Mouse (Mus musculus): Measurements from ENCODE around the gene Slmap.
A peak's percentile ranks its signal among the peaks of the same experiment; 100 is the strongest.
"Not testable (repeated sequence)": the region's sequence is repeated elsewhere in the genome, so short reads cannot be mapped to it uniquely, and the experiment has no call there.

The Slmap gene

DNA sequence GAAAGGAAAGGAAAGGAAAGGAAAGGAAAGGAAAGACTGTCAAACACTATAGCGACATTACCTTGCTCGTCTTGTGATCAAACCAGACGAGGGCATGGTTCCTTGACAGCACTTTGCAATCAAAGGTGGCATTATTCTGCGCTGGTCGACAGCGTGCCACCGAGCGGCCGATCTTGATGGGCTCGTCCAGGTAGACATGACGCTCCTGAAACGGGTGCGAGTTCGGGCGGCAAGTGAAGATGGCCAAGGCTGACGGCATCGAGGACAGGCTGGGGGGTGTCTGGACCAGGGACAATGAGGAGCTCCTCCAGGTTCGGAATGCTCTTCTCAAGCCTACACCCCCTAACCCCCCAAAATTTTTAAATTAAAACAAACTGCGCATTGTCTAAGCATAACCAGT lies 1.5 kb downstream of the Slmap start:
- peak; percentile 15 for DNase-seq (ENCODE audit: low read depth, low spot score)

DNA sequence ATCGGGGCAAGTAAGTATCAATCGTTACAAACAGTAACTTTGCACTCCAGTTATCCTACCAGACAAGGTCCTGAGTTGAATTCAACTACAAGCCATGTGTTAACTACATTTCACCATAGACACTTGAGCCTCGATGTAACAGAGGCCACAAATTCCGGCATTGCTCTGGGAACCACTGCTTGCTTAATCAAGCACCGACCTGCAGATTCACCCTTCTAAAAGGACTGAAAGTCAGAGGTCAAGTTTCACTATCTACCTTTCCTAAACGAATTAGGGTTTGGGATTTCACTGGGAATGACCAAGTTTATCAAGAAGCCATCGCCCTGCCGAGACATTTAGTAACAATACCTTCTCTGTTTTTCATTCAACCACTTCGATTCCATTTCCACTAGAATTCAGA lies 2.0 kb downstream of the Slmap start:
- no peak for DNase-seq (ENCODE audit: low read depth, low spot score)

DNA sequence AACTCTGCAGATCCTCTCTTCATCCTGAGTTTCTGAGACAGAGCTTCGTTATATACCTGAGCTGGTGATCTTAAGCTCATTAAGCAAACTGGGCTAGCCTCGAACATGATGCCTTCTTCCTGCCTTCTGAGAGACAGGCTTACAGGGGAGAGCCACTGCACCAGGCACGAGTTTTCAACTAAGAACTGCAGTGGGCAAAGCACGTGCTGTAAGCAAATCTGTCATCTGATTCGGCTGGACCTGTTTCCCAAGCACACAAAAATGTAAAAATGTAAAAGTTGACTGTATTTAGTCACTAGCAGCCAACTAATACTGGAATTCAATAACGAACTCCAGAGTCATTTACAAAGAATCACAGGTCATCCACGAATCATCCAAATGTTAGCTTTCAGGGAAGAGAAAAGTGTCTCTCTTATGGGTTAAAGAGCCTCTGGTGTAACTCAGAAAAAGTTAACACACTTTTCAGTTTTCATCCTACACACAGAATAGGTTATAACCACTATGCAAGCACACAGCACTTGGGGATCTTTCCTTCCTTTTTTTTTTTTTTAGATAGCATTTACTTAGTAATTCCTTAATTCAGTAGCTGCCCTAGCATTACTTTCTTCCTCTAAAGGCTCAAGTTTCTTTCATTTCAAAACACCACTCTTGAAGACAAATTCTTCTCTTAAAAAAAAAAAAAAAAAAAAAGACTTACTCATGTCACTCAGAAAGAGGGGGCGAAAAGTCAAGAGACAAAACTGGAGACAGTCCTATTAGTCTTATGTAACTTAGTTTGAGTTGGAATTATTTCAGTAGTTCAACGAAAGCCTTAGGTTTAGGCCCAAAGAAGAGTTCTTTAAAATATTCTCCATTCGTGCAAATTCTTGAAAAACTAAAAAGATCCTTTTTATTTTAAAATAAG lies 3.1 kb downstream of the Slmap start:
- no peak for DNase-seq (ENCODE audit: low read depth, low spot score)

DNA sequence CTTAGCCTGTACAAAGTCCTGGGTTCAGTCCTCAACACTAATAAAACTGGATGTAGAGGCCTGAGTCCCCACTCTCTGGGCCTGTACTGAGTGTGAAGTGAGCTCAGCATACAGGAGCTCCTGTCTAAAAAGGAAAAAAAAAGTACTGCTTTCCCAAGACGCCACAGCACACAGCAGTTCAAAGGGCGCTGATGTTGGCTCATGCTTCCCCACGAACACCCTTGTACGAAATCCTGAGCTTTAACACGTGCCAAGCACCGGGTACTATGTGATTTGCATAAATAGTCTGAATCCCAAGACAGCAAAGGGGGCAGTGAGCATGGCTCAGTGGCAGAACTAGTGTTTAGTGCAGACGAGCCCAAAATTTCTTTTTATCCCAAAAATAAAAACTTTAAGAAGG lies 4.4 kb downstream of the Slmap start:
- DNase-seq (ENCODE audit: low read depth, low spot score): no peak

DNA sequence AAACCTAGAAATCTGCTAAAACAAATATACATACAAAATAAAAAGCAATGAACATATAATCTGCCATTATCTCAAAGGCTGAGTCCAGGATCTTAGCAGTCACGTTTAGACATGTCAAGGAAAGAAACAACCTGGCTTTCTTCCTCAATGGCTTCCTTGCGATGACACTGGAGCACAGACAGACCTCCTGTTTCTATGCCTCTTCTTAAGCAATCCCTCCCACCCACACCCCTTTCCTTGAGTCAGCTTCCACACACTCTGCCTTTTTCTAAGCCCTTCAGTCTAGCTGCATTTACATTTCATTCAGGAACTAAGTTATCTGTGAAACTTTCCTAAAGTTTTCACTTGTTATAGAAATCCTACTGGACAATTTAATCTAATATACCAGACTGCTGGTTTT lies 6.4 kb downstream of the Slmap start:
- no peak for DNase-seq (ENCODE audit: low read depth, low spot score)

DNA sequence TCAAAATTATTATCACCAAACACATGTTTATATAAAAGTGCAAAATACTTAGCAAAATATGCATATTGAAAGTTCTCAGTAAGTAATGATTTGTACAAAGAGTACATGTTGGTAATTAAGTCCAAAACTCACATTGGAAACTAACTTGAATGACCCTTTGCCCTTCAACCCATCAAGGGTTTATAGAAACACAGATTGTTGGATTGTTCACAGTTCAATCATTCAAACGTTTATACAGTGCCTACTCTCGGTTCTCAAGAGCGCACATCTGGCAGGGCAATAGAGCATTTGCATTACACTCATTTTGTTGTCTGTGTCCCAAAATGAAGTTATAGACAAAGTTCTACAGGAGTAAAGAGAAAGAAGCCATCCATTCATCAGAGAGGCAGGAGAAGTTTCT lies 8.8 kb downstream of the Slmap start:
- DNase-seq (ENCODE audit: low read depth, low spot score): no peak

DNA sequence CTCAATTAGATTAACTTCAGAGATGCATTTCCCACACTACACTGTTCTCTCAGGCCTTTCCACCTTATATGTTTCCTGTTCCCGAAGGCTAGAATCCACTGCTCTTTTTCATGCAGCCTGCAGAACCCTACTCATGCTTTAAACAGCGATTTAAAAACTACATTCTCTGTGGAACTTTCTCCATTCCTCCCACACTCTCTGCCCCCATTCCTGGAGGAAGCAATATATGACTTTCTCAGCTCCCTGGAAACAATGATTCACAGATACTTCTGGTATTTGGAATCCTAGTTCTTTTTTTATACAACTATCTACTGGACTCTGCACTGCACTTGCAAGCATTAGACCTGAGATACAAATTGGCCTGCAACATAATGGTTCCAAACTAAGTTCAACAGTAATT lies 11.6 kb downstream of the Slmap start:
- no peak for DNase-seq (ENCODE audit: low read depth, low spot score)

DNA sequence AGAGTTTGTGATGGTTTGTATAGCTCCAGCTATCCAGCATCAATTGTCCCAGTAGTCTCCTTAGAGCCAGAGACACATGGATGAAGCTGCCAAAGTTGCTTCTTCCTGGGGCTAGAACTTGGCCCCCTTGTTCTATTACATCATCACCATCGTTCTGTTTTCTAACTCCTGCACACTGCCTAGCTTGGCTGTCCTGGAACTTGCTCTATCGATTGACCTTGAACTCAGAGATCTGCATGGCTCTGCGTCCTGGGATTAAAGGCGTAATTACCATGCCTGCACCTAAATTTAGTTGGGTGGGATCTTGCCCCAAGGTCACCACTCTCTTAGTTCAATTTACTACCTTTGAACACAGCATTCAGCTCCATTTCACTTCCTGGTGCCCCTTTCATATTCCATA lies 14.9 kb downstream of the Slmap start:
- no peak for DNase-seq (ENCODE audit: low read depth, low spot score)

DNA sequence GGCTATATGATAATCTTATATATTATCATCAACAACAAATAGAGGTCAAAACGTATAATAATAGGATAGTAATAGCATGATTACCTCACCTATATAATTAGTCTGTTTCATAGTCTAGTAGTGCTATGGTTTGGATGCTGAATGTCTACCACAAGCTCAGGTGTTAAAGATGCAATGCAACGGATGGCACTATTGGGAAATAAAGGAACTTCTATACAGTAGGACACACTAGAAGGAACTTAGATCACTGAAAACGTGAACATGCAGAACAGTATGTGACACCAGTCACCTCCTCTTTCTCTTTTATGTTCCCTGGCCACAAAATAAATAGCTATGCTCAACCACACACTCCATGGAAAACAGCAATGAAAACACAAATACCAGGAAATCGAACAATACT lies 16.9 kb downstream of the Slmap start:
- no peak for DNase-seq (ENCODE audit: low read depth, low spot score)

DNA sequence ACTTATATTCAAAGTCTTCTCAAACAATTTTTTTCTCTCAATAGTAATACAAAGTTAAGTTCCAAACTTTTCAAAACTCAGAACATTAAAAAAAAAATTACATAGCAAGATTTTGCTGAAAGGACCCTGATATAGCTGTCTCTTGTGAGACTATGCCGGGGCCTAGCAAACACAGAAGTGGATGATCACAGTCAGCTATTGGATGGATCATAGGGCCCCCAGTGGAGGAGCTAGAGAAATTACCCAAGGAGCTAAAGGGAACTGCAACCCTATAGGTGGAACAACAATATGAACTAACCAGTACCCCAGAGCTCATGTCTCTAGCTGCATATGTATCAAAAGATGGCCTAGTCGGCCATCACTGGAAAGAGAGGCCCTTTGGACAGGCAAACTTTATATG lies 18.5 kb downstream of the Slmap start:
- not testable (repeated sequence) for DNase-seq (ENCODE audit: low read depth, low spot score)

DNA sequence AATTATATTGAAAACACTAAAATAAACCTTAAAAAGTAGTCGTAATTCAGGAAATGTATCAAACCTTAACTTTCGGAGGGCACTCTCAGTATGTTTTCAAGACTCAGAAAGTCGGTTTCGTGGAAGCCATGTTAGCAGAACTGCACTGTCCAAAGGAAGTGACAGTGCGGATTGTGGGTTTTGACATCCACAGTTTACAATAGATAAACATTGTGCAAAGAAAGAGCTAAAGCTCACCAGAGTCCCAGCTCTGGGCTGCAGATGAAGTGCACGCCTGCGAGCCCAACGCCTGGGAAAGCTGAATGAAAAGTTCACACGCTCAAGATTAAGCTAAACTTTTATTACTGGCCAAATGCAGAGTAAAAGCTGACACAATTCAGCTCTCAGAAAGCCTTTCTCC lies 18.9 kb downstream of the Slmap start:
- DNase-seq (ENCODE audit: low read depth, low spot score): no peak

DNA sequence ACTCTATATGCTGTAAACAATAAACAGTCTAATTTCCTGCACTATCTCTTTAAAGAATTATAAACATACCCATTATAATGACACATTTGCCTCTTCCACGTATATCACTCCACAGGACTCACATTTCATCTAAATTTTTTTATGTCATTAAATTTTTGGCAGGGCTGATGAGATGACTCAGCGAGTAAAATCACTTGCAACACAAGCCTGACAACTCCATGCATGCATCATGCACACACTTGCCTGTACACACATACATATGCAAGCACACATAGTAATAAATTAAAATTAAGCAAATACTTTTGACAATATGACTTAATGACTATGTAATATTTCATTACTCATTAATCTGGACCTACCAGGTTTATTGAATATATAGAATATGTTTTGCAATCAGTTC lies 24.2 kb downstream of the Slmap start:
- DNase-seq (ENCODE audit: low read depth, low spot score): no peak

DNA sequence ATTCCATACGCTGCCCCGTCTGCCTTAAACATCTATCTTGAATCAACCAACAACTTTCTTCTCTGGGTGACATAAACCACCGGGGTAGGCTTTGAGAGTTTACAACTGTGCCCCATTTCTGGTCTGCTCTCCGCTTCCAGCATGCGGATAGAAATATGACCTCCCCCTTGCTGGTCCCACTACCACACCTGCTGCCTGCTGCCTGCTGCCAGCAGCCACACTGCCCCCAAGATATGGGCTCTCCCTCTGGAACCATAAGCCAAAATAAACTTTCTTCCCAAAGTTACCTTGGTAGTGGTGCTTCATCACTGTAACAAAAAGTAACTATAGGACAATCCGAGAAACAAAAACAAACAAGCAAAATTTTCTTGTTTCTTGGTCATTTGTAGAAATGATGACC lies 26.6 kb downstream of the Slmap start:
- DNase-seq (ENCODE audit: low read depth, low spot score): no peak

DNA sequence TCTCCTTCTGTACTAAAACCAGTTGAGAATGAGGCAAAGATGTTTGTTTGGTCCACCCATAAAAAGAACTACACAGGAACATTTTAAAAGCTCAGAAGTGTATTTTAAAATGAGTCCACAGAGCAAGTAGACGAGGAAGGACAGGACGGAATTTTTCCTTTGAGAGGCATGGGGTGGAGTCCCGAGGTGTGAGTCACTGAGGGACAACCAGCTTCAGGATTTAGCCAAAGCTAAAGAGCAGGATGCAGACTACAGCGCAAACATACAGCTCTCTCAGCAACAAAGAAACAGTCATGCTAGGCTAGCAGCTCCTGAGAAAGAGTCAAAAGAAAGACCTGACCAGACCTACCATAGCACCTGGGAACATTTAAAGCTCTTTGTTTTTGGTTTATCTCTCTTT lies 27.4 kb downstream of the Slmap start:
- DNase-seq (ENCODE audit: low read depth, low spot score): no peak

DNA sequence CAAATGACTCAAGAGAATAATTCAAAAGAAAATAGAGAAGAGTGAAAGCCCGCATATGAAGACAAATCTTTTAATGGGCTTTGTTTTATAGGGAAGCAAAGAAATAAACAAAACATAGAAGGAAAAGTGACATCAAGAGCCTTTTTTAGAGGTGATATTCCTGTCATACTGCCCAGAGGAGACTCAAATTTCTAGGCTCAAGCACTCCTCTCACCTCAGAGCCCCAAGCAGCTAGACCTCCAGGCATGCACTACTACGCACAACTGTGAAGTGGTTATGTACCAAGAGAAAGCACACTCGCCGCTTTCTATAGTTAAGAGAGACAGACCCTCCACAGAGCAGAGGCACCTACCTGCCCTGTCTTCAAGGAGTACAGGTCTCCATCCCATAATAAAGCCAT lies 30.2 kb downstream of the Slmap start:
- DNase-seq (ENCODE audit: low read depth, low spot score): no peak

DNA sequence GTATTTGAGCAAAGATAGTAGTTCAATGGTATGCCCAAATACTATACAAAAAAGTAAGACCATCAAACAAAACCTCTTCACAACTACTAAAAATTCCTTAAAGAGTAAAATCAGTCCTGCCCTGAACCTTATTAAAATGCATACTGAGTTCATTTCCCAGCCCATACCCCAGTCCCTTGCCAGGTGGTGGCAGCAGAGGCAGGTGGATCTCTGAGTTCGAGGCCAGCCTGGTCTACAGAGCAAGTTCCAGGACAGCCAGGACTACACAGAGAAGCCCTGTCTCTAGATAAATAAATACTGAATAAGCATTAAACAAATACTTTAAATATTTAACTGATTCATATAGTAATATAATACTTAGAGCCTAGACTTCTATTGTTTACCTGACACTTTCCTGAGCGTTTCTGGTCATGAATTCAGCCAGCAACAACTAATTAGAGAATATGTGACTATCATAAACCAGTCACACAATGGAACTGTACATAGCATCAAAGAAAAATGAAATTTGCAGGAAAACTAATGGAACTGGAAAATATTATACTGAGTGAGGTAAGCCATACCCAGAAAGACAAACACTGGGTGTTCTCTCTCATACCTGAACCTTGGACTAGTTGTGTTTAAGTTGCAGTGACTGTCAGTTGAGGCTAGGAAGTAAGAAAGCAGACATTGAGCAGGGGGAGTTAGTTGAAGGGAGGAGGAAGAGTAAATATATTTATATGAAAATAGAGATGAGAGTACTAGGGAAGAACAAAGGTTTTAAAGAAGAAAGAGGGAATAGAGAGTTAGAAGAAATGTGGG lies 34.4 kb downstream of the Slmap start:
- no peak for DNase-seq (ENCODE audit: low read depth, low spot score)

DNA sequence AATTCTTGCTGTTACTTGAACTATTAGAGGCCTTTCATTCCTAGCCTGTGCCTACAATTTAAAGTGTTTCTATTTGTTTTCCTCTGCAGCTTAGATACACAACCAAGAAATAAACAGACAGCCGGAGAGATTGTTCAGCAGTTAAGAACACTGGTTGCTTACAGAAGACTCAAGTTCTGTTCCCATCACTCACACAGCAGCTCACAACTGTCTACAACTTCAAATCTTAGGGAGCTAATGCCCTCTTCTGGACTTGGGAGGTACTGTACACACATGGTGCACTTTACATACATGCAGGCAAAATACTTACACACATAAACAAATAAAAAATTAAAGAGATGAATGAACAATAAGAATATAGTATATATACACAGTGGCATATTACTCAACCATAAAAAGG lies 39.7 kb downstream of the Slmap start:
- no peak for DNase-seq (ENCODE audit: low read depth, low spot score)

DNA sequence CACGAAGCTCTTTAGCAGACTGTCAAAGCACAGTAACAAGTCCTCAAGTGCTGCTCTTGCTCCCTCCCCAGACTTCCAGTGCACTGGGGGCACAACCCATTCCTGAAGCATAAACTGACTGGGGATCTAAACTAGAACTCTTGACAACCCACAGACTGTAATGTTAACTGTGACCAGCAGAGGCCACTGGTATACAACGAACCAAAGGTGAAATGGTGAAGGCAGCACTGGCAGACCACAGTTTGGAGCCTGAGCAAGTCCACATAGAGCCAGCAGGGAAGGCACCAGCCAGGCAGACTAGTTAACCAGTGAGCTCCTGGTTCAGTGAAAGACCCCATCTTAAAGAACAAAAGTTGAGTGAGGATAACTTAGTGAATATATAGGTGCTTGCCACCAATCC lies 43.6 kb downstream of the Slmap start:
- DNase-seq (ENCODE audit: low read depth, low spot score): peak; percentile 70

DNA sequence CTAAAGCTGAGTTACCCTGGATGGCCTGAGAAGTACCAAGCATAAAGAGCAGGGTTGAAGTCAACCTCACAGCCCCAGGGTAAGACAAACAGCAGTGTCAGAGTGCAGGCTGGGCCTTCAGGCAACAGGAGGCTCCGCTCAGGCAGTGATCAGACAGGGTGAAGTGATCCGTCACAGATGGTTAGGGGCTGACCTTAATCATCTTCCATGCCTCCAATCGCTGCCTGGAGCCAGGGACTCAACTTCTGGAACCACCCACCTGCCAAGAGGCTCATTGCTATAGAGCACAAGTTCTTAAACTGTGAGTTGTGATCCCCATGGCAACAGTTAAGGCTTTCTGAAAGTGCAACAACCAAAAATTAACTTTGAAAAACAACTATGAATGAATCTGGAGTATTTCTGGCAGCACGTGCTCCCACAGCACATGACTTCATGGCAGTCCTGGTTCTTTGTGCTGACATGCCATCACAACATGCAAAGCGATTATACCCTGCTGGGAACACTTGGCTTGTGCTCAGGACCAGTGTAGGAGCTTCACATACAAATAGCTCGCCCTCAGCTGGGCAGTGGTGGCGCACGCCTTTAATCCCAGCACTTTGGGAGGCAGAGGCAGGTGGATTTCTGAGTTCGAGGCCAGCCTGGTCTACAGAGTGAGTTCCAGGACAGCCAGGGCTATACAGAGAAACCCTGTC lies 46.3 kb downstream of the Slmap start:
- DNase-seq (ENCODE audit: low read depth, low spot score): no peak

DNA sequence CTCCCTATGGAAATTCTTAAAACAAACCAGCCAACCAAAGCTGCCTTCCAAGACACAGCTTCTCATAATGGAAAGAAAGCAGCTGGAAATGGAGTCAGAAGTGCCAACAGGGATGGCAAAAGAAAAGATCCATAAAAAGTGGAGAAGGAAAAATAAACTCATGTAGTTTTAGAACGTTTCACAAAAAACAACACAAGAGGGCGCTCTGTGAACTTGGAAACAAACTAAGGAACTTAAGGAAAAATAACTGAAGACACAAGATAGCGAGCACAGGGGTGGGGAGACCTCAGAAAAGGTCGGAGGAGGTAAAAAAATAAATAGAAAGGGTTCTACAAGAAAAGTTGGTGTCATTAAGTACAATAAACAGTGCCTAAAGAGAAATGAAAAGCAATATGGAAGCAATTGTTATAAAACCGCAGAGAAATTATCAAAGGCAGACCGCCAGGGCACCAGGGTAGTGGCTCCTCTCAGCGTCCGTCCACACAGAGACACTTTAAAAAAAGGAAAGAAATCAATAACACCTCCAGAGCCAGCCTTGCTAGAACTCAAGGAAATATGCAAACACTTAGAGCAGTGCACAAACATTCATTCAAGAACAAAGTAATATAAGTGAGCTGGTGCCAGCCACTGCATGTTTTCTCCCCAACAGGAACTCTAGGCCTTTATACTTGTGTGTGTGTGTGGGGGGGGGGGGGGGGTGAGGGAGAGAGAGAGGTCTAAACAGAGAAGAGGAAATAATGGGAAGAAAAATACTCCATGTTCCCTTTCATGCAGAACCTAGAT lies 48.1 kb downstream of the Slmap start:
- peak; percentile 14 for DNase-seq (ENCODE audit: low read depth, low spot score)

DNA sequence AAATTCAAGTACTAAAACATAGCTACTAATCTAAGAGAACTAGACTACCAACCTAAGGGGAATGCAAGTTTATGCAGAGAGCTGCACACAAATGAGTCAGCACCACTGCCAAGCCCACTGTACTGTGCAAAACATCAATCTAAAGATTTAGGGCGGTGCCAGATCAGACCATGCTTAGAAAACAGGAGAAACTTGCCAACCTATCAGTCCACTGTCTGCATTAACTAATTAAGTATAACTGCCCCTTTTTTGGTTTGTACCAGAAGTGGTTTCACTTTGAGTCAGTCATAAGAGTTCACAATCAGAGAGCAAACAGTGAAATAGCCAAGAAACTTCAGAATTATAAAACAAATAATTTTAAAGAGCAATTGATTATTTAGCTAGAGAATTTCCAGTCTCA lies 53.3 kb downstream of the Slmap start:
- no peak for DNase-seq (ENCODE audit: low read depth, low spot score)

DNA sequence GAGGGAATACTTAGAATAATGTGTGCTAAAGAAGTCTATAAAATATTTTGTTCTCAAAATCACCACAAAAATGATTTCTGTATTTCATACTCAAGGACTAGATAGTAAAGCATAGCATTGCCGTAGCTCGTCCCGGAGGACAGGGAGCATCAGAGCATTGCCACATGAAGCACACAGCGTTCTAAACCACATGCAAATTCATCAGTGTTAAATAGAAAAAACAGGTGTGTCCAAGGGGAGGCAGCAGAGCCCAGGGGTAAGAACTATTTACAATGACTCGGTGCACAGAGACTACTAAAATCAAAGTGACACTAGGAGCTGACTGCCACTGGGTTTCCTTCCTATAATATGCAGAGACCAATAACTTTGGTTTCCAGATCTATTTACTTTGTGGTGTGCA lies 57.0 kb downstream of the Slmap start:
- no peak for DNase-seq (ENCODE audit: low read depth, low spot score)

Data from CD4-positive helper T cell, adult 2 months (primary cell).